Mouse (Mus musculus) stomach, postnatal 0 days (tissue): Measurements from ENCODE around the gene Mageh1.
"Not testable (repeated sequence)": the region's sequence is repeated elsewhere in the genome, so short reads cannot be mapped to it uniquely, and the experiment has no call there.

Source experiments
- CTCF ChIP-seq: IDR thresholded peaks from 2 replicates; pipeline ENCODE4 v1.5.1; 2016; ENCODE audit warnings: antibody characterized with exemption, low read depth, mild to moderate bottlenecking, moderate library complexity
- EP300 ChIP-seq: optimal IDR thresholded peaks from 2 replicates; pipeline ENCODE3; 2016; ENCODE audit warnings: antibody characterized with exemption

GRCm38 (mm10) chrX:153031547-153031946, 5.8 kb downstream of the Mageh1 start:
- TF ChIP-seq CTCF, EP300: not testable (repeated sequence)
